31 mouse cellular contexts compared by ENCODE assay signal in genomic region chr19:54035100-54035499, GRCm38 (mm10). TPM values are rescaled to one million over a fixed set of nuclear protein-coding genes. Genes with fewer than 3 reads are reported as not detected.
DNase-seq lines count a peak whose midpoint lies in the region; ATAC-seq and TF ChIP-seq lines count a peak whose summit lies in the region.
"Had no signal": no experiment of that assay in that cellular context is flagged by ENCODE, and none has a peak within 500 bp of the region (broad histone marks: within the 10 kb centered on the region; RNA-seq: fewer than 3 reads in every experiment).

No protein-coding gene starts in this region.

- H3K27me3 ChIP-seq in embryonic facial prominence, embryonic 14.5 days (replicated peaks; ENCODE audit: control insufficient read depth, insufficient read depth, low read length): no peaks in the 10 kb centered on the region
- H3K27me3 ChIP-seq in embryonic facial prominence, embryonic 10.5 days (replicated peaks; ENCODE audit: low read depth, poor library complexity, severe bottlenecking): no peaks in the 10 kb centered on the region
- no peaks in the 10 kb centered on the region for H3K27me3 ChIP-seq in forebrain, embryonic 16.5 days (replicated peaks; ENCODE audit: control insufficient read depth, insufficient read depth, low read length)
- H3K27me3 ChIP-seq: embryonic facial prominence, embryonic 12.5 days; kidney, embryonic 15.5 days; limb, embryonic 13.5 days; liver, embryonic 13.5 days; neural tube, embryonic 15.5 days had no signal

- no peak overlapping the region for H3K27ac ChIP-seq in embryonic facial prominence, embryonic 14.5 days (replicated peaks; ENCODE audit: low read depth, low read length)
- H3K27ac ChIP-seq in embryonic facial prominence, embryonic 10.5 days (replicated peaks): no peak overlapping the region
- H3K27ac ChIP-seq in forebrain, embryonic 16.5 days (ENCODE audit: low read length): no peak overlapping the region
- H3K27ac ChIP-seq: embryonic facial prominence, embryonic 12.5 days; hindbrain, embryonic 10.5 days; kidney, embryonic 15.5 days; layer of hippocampus, adult 2 months; left cerebral cortex, adult 2 months; limb, embryonic 13.5 days; liver, embryonic 13.5 days; macrophage; neural tube, embryonic 15.5 days had no signal

- no peaks in the 10 kb centered on the region for H3K9me3 ChIP-seq in embryonic facial prominence, embryonic 14.5 days (ENCODE audit: control insufficient read depth, low read length)
- no peaks in the 10 kb centered on the region for H3K9me3 ChIP-seq in embryonic facial prominence, embryonic 10.5 days
- no peaks in the 10 kb centered on the region for H3K9me3 ChIP-seq in forebrain, embryonic 16.5 days (ENCODE audit: control insufficient read depth, low read length)
- H3K9me3 ChIP-seq: embryonic facial prominence, embryonic 12.5 days; hindbrain, embryonic 10.5 days; kidney, embryonic 15.5 days; limb, embryonic 13.5 days; liver, embryonic 13.5 days; neural tube, embryonic 15.5 days had no signal

- 94% methylated on average over 6 of the region's 6 CpGs for WGBS in embryonic facial prominence, embryonic 14.5 days
- 86% methylated on average over 6 of the region's 6 CpGs for WGBS in embryonic facial prominence, embryonic 10.5 days
- WGBS in forebrain, embryonic 16.5 days: 43% methylated on average over 6 of the region's 6 CpGs

- H3K4me2 ChIP-seq in embryonic facial prominence, embryonic 14.5 days (ENCODE audit: low read depth, low read length): no peak overlapping the region
- H3K4me2 ChIP-seq in forebrain, embryonic 16.5 days (ENCODE audit: low read length): no peak overlapping the region
- H3K4me2 ChIP-seq: embryonic facial prominence, embryonic 12.5 days; kidney, embryonic 15.5 days; limb, embryonic 13.5 days; liver, embryonic 13.5 days; neural tube, embryonic 15.5 days had no signal

- H3K4me3 ChIP-seq in embryonic facial prominence, embryonic 14.5 days (ENCODE audit: low read depth, low read length): no peak overlapping the region
- H3K4me3 ChIP-seq in embryonic facial prominence, embryonic 10.5 days: no peak overlapping the region
- no peak overlapping the region for H3K4me3 ChIP-seq in forebrain, embryonic 16.5 days (replicated peaks; ENCODE audit: low read length)
- H3K4me3 ChIP-seq: embryonic facial prominence, embryonic 12.5 days; hindbrain, embryonic 10.5 days; kidney, embryonic 15.5 days; layer of hippocampus, adult 2 months; left cerebral cortex, adult 2 months; limb, embryonic 13.5 days; liver, embryonic 13.5 days; neural tube, embryonic 15.5 days had no signal

- H3K9ac ChIP-seq in embryonic facial prominence, embryonic 14.5 days (ENCODE audit: low read depth, low read length): no peak overlapping the region
- H3K9ac ChIP-seq in forebrain, embryonic 16.5 days (replicated peaks; ENCODE audit: low read depth, low read length): no peak overlapping the region
- H3K9ac ChIP-seq: embryonic facial prominence, embryonic 12.5 days; kidney, embryonic 15.5 days; limb, embryonic 13.5 days; liver, embryonic 13.5 days; neural tube, embryonic 15.5 days had no signal

- TF ChIP-seq POLR2A in brain, embryonic 14.5 days (IDR thresholded peaks at IDR 0.05; ENCODE audit: borderline replicate concordance, extremely low read depth, insufficient read depth, insufficient read length, poor library complexity, severe bottlenecking): no peak

- no peak for TF ChIP-seq CTCF in brain, embryonic 14.5 days (IDR thresholded peaks at IDR 0.05; ENCODE audit: borderline replicate concordance, extremely low read depth, insufficient read depth, insufficient read length)

- H3K4me1 ChIP-seq in embryonic facial prominence, embryonic 14.5 days (ENCODE audit: control insufficient read depth, insufficient read depth, low read length): no peaks in the 10 kb centered on the region
- no peaks in the 10 kb centered on the region for H3K4me1 ChIP-seq in embryonic facial prominence, embryonic 10.5 days
- no peaks in the 10 kb centered on the region for H3K4me1 ChIP-seq in forebrain, embryonic 16.5 days (replicated peaks; ENCODE audit: control insufficient read depth, insufficient read depth, low read length)
- H3K4me1 ChIP-seq: embryonic facial prominence, embryonic 12.5 days; hindbrain, embryonic 10.5 days; kidney, embryonic 15.5 days; limb, embryonic 13.5 days; liver, embryonic 13.5 days; neural tube, embryonic 15.5 days had no signal

- no peak for ATAC-seq in embryonic facial prominence, embryonic 14.5 days (ENCODE audit: low read depth)
- peak; percentile 64 for ATAC-seq in forebrain, embryonic 16.5 days
- ATAC-seq: hindbrain, embryonic 16.5 days had no signal

- DNase-seq in embryonic facial prominence, embryonic 14.5 days (ENCODE audit: low spot score): peak; percentile 14
- DNase-seq in embryonic facial prominence, embryonic 10.5 days (ENCODE audit: low spot score): no peak
- peak; percentile 68 for DNase-seq in brain, adult 2 months (ENCODE audit: low read depth, low spot score)
- DNase-seq in brain, embryonic 14.5 days (ENCODE audit: low read depth): peak; percentile 68
- DNase-seq in layer of hippocampus, adult 11-12 months (ENCODE audit: low spot score): no peak
- no peak for DNase-seq in left cerebral cortex, postnatal 4 days
- DNase-seq in urinary bladder, postnatal 4 days (ENCODE audit: low spot score in 2 of 2): no peak
- DNase-seq: adrenal gland, adult 2 months; adrenal gland, postnatal 36 days; B cell, adult 2 months; gastrocnemius, postnatal 14 days; heart, postnatal 14 days; kidney, adult 18-20 months; kidney, postnatal 25 days; liver, embryonic 13.5 days; lung, adult 2 months; lung, postnatal 10 days; midbrain, embryonic 14.5 days; thymus, adult 2 months; thymus, postnatal 4 days had no signal

- intact Hi-C loops in left cerebral cortex, postnatal 4 days (cut with DNase I): no loop called here

- H3K36me3 ChIP-seq in embryonic facial prominence, embryonic 14.5 days (ENCODE audit: control insufficient read depth, insufficient read depth, low read length): peaks cover 30% of the 10 kb centered on the region
- H3K36me3 ChIP-seq in embryonic facial prominence, embryonic 10.5 days (replicated peaks): peaks cover 55% of the 10 kb centered on the region
- peaks cover 11% of the 10 kb centered on the region for H3K36me3 ChIP-seq in forebrain, embryonic 16.5 days (ENCODE audit: control insufficient read depth, insufficient read depth)

RNA-seq across cellular contexts. Expression of gene Adra2a, which starts 8.9 kb away (rescaled TPM):
- 2.1 and 2.3 TPM in 2 replicates for polyA plus RNA-seq in embryonic facial prominence, embryonic 14.5 days (2014; fragmentation: Nextera tagmentation; extraction: Ambion mirVana)
- 0.14 and 0.29 TPM in 2 replicates for polyA plus RNA-seq in embryonic facial prominence, embryonic 10.5 days (2016; fragmentation: Nextera tagmentation; extraction: Ambion mirVana)
- 11.4 and 19.0 TPM in 2 replicates for polyA plus RNA-seq in brain, embryonic 14.5 days (2012; rRNA removed)
- polyA plus RNA-seq in forebrain, embryonic 16.5 days (2015; fragmentation: Nextera tagmentation; extraction: Ambion mirVana): 1.1 and 1.5 TPM in 2 replicates
- total RNA-seq in left cerebral cortex, postnatal 4 days (2021): 10 to 100 TPM; 19.7 to 21.6 TPM
- polyA plus RNA-seq: heart, embryonic 14.5 days; macrophage had no signal

Comparison
In these comparisons a context has a peak if more than half of its experiments do, and no peak if none do; other contexts are left out.
1. DNase-seq: peak in embryonic facial prominence, embryonic 14.5 days (single experiment), brain, adult 2 months (single experiment) and brain, embryonic 14.5 days (single experiment); none in embryonic facial prominence, embryonic 10.5 days (single experiment), layer of hippocampus, adult 11-12 months (single experiment), left cerebral cortex, postnatal 4 days (single experiment) and urinary bladder, postnatal 4 days (0 of 2).